Mouse (Mus musculus): ENCODE measurements around the gene Noxo1. TPM values are rescaled to one million over a fixed set of nuclear protein-coding genes. Genes with fewer than 3 reads are reported as not detected.
"Not testable (repeated sequence)": the region's sequence is repeated elsewhere in the genome, so short reads cannot be mapped to it uniquely, and the experiment has no call there.

Gene Noxo1
- total RNA-seq (2015): 1.5 and 1.7 TPM in 2 replicates
- total RNA-seq (2017): 0.62 and 1.9 TPM in 2 replicates

DNA sequence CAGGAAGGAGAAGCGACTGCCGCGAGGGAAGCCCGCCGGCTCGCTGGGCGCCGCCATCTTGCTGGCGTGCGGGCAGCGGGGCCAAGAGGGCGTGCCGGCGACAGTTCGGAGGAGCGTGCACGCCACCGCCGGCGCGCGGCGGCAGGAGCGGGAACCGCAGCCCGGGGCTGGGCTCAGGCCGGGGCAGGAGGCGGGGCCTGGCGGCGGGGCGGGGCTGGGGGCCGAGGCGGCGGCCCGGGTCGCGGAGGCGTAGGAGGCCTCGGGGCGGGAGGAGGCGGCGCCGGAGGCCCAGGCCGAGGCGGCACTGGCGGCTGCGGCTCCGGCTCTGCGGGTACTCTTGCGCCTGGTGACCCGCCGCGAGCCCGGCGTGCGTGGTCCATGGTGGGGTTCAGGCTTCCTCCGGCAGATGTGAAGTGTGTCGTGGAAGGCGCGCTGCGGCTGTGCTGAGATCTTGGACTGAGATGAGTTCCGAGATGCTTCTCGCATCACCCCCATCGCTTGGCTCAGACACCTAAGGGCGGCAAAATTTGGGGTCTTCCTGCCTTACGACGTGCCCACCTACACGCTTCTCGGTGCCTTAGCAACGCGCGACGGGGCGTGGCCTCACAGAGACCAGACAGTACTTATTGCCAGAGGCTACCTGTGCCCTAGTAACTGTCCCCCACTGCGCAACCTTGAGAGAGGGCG lies at the start of gene Noxo1, which contains the start of gene Gfer:
TSS of gene Noxo1 (plus strand) at position 224 of the 687 bp plus-strand sequence.
TSS of gene Gfer (minus strand) at position 146 of the 687 bp plus-strand sequence.
- ATAC-seq (ENCODE audit: poor library complexity, severe bottlenecking): peak; percentile 93

DNA sequence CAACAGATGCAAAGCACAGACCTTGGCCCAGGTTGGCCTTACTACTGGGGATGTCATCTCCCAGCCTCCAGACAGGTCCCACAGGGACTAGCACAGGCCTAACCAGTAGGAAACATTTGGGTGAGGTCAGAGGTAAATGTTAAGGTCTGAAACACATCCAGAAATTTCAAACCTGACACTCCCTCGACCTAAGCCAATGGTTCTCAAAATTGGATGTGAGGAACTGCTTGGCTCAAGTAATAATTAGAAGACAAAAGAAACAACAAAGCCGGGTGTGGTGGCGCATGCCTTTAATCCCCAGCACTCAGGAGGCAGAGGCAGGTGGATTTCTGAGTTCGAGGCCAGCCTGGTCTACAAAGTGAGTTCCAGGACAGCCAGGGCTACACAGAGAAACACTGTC lies 49.7 kb upstream of the Noxo1 start:
- ATAC-seq (ENCODE audit: poor library complexity, severe bottlenecking): no peak

DNA sequence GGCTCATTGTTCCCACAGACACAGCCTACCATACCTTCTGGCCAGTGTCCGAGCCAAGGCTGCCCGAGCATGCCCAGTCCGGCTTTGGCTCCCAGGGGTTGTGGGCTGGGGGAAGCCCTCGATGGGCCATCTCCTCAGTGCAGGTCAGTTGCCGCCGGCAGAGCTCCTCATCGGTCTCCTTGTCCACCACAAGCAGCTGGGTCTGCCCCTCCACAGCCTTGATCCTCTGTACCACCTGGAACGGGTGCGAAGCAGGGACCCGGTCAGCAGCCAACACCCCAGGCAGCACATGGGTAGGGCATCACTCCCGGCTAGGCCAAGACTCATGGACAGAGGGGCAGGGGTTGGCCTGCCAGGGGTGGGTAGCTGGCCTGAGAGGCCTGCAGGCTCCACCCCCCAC lies 48.5 kb upstream of the Noxo1 start:
- ATAC-seq (ENCODE audit: poor library complexity, severe bottlenecking): no peak

DNA sequence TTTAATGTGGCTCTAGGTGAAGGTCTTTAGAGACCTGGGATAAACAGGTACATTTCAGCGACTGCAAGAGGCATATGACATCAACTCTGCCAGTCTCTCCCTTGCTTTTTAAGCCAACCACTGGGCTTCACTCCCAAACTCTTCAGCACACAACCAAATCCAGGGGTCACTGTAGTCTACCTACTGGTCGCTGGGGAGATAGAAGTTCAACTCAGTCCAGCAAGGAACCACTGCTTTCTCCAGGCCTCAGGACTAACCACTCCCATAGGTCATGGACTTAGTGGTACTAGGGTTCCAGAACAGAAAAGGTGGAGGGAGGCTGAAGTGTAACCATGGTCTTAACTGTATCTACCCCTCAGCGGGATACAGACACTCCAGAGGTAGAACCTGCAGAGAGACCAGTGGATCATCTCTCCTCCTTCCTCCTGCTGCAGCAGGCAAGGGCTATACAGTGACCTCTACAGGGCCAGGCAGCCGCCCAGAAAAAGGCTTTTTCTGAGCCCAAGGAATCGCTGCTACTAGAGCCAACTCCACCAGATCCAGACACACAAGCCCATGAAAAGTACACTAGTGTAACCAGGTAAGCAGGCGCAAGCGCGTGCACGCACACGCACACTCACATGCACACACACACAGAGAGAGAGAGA lies 47.2 kb upstream of the Noxo1 start:
- no peak for ATAC-seq (ENCODE audit: poor library complexity, severe bottlenecking)

DNA sequence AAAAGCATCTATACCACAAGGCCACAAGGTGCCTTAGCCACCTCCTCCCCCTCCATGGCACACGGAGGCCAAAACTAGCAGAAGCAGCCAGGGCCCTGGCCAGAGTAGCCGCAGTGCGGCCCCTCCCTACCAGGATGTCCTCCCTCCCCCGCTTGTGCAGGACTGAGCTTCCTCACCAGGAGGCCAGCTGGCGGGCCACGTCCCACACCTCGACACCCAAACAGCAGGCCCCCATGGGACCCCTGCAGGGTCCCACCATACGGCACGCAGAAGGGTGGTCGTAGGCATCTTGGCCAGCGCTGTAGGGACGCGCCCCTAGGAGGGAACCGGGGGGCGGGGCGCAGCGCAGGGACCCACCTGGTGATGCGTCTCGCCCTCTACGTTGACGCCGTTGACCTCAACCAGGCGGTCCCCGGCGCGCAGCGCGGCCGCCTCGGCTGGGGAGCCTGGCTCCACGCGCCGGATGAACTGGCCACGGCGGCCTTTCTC lies 46.4 kb upstream of the Noxo1 start:
- peak; percentile 46 for ATAC-seq (ENCODE audit: poor library complexity, severe bottlenecking)

DNA sequence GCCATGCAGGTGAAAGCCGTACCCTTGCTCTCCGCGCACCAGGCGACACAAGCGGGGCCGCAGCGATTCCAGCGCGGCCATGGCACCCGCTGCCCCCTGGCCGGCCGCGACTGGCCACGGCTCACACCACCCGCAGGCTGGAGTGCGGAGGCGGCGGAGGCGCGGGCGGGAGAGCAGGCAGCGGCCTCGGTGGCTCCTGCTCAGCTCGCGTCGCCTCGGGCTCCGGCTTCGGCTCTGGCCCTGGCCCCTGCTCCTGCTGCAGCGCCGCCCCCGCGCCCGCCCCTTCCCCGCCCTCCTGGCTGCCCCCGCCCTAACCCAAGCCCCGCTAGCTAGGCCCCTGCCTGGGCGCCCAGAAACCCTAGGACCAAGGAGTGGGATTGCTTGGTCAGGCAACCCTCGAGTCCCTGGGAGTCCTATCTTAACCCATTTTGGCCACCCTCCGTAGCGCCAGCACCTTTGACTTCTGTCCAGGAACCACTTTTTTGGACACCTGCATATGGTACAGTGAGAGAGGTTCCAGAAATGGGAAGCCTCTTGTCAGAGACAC lies 45.9 kb upstream of the Noxo1 start, which contains the start of gene Slc9a3r2:
TSS of gene Slc9a3r2 (minus strand) at position 258 of the 547 bp plus-strand sequence.
- peak; percentile 23; the same call in 1 of the 2 replicates for ATAC-seq (ENCODE audit: poor library complexity, severe bottlenecking)

DNA sequence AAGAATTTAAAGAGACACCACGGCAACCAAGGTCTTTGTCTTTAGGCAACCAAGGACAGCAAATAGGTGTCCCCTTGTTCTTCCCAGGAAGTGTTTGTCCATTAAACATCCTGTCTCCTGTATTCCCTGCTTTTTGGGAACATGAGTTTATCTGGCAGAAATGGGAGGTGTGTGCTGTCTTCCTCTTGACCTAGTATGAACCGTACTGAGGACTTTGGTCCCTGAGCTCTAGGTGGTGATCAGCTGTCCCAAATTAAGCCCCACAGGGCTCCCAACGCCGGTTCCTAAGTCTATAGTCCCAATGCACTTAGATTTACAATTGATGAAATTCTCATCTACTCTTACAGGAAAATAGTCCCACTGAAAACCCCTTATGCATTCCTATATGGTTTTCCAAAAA lies 45.3 kb upstream of the Noxo1 start:
- no peak for ATAC-seq (ENCODE audit: poor library complexity, severe bottlenecking)

DNA sequence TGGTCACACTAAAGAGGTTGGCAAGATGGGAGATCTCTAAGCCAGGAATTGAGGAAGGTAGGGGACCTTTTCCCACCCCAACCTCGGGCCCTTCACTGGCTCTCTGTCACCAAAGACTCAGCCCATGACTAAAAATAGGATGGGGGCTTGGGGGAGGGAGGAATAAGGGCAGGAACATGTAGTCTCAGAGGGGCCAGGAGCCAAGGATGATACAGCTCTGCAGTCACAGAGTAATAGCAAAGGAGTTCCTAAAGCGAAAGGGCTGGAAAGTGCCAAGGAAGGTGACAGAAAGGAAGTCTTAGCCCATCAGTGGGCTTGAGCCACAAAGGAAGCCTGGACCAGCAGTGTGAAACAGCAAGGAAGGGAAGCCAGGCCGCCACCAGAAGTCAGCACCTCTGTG lies 44.2 kb upstream of the Noxo1 start:
- ATAC-seq (ENCODE audit: poor library complexity, severe bottlenecking): no peak

DNA sequence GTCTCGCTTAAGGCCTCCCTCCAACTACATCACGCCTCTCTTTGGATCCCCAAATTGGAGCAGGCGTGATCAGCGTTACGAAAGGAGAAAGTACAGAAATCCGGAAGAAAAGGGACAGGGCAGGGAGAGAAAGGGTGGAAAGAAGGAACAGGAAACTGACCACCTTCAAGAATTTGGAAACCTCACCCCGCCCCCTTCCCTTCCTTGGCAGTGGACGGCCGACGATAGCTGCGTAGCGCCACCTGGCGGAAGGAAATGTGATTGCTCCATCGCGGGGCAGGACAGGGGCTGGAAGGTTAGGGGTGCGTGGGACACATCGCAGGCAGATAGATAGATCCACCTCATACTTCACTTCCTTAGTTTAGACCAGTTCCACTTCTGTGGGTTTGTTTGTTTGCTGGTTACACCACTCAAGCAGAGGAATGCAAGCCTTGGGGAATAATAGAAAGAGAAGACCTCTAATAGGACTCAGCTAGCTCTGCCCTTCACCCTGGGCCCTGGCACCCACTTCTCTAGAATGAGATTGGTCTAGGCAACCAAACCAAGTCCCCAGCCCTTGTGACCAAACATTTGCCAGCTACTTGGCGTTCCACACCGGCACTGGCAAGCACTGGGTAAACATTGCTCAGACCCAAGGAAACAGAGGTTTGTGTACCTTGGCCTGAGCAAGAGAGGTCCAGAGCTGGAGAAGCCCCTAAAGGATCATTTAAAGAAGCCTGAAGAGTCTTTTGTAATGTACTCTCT lies 41.9 kb upstream of the Noxo1 start:
- ATAC-seq (ENCODE audit: poor library complexity, severe bottlenecking): peak; percentile 86

DNA sequence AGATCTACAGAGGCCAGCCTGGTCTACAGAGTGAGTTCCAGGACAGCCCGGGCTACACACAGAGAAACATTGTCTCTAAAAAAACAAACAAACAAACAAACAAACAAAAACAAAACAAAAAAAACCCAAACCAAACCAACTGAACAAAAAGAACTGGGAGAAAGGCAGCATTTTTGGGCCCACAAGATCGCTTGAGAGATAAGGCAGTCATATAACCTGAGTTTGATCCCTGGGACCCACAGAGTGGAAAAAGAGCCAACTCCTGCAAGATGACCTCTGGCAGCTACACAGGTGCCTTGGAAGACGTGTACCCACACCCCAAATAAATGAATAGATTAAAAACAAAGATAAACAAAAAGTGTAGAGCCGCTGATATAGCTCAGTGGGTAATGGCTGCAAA lies 41.1 kb upstream of the Noxo1 start:
- ATAC-seq (ENCODE audit: poor library complexity, severe bottlenecking): no peak

DNA sequence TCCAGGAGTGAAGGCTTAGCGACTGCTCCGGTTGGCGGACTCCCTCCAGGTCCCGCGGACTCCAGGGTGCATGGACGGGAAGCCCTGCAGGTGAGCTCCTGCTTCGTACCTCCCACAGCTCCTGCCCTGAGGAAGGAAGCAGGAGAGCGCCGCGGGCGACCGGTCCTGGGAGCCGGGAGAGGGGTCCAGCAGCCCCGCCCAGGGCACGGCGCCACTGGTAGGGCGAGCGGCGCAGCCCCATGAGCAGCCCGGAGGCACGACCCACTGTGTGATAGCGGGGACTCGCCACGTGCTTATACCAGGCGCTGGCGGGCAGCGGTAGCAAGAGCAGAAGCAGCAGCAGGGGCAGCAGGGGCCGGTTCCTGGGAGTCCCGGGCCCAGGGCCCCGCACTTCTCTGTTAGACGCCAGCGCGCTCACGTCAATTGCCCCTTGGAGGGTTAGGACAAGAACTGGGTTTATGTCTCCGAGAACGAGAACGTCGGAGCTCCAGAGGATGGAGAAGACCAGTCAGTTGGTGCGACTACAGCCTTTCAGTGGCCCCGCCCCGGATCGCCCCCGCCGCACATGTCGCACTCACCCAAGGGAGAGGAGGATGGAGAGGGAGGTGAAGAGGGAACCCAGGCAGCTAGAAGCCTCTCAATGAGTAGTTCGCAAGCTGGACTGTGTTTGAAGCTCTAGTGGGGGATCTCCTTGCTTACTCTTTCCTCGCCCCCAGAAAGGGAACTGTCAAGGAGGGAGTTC lies 37.8 kb upstream of the Noxo1 start, which contains the start of gene Npw:
TSS of gene Npw (minus strand) at position 441 of the 742 bp plus-strand sequence.
- peak; percentile 49; the same call in 1 of the 2 replicates for ATAC-seq (ENCODE audit: poor library complexity, severe bottlenecking)

DNA sequence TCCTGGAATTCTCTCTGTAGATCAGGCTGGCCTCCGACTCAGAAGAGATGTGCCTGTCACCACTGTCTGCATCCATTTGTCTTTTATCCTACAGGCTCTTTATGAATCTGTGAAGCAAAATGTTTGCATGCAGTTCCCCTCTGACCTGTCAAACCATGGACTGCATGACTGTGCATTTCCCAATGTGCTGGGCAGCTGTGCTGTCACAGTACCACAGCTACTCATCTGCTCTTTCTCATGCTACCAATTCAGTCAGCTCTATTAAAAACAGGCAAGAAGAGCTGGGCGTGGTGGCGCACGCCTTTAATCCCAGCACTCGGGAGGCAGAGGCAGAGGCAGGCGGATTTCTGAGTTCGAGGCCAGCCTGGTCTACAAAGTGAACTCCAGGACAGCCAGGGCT lies 29.0 kb upstream of the Noxo1 start:
- not testable (repeated sequence) for ATAC-seq (ENCODE audit: poor library complexity, severe bottlenecking)

DNA sequence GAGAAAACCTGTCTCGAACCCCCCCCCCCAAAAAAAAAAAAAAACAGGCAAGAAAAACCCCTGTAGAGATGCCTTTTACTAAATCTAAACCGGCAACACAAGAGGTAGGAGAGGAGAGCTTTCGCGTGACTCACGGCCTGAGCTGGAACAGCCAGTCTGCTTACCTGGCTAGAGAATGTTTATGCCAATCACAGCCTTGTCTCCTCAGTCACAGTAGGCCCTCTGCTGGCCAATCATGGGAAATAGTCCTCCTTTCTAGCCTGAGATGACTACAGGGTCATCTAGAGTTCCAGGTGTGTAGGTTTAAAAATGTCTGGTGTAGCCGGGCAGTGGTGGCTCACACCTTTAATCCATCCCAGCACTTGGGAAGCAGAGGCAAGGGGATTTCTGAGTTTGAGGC lies 28.6 kb upstream of the Noxo1 start:
- peak; percentile 45 for ATAC-seq (ENCODE audit: poor library complexity, severe bottlenecking)

DNA sequence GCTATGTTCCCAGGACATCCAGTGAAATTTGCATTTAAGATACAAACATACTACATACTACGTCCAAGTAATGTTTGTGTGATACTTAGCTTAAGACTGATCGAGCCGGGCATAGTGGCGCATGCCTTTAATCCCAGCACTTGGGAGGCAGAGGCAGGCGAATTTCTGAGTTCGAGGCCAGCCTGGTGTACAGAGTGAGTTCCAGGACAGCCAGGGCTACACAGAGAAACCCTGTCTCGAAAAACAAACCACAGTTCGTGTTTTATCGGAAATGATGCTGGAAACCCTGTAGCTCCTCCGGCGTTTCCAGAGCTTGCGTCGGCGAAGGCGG lies 26.9 kb upstream of the Noxo1 start:
- not testable (repeated sequence) for ATAC-seq (ENCODE audit: poor library complexity, severe bottlenecking)

DNA sequence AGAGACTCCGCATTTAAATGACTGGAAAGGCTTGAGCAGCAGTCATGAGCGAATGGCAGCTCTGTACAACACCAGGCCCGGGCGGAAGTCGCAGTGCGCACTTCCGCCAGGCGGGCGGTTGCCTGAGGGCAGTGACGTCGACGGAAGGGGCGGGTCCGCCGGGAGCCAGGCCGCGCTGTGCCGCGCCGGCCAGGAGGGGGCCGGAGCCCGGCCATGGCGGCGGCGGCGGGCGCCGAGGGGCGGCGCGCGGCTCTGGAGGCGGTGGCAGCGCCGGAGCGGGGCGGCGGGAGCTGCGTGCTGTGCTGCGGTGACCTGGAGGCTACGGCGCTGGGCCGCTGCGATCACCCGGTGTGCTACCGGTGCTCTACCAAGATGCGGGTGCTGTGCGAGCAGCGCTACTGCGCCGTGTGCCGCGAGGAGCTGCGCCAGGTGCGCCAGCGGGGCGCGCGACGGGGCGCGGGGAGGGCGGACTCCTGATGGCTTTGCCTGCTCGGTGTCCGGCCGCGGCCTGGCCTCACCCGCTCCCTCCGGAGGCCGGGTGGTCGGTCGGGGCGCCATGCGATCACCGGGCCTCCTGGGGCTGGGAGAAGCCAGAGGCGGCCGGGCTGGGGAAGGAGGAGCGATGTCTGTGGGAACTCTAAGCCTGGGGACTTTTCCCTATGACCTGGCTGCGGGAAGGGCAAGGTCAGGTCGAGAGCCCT lies 26.3 kb upstream of the Noxo1 start, which contains the start of gene Zfp598:
TSS of gene Zfp598 (plus strand) at position 143 of the 701 bp plus-strand sequence.
- ATAC-seq (ENCODE audit: poor library complexity, severe bottlenecking): peak; percentile 97

DNA sequence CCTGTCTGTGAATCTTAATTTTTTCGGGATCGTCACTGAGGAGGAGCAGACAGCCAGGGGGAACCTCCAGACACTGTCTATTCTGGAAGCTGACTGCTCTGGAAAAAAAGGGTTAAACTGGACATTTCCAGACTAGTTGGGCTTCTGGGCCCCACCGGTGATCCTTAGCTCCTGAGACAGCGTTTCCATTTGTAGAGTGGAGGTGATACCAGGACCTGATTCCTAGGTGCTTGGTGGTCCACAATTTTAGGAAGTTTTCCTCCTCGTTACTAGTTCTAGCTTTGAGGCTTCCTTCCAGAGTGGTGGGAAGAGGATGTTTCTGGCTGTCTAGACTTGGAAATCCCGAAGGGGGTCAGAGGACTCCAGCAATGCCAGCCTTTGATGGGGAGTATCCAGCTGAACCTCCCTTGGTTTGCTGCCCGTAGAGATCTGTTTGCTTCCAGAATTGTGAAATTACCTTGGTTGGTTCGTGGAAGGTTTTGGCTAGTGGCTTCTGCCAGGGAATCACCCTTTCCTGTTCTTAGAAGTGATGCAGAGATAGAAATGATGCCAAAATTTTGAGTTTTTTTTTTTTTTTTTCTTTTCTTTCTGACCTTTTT lies 25.7 kb upstream of the Noxo1 start:
- no peak for ATAC-seq (ENCODE audit: poor library complexity, severe bottlenecking)

DNA sequence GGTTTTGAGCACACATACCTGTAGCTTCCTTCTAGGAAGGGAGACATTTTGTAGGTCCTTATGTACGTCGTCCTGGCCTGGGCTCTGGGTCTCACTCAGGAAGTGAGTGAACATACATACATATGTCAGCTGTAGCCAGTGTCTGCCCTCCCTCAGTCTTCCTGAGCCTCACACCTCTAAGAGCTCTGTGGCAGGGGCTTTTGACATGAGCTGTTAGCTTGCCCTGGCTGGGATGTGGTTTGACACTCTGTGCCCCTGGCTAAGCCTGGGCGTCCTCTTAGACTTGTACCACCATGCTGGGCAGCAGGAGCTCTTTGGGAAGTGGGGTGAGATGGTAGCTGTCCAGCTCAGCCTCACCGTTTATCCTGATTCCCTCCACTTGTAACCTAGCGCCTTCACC lies 24.7 kb upstream of the Noxo1 start:
- ATAC-seq (ENCODE audit: poor library complexity, severe bottlenecking): no peak

DNA sequence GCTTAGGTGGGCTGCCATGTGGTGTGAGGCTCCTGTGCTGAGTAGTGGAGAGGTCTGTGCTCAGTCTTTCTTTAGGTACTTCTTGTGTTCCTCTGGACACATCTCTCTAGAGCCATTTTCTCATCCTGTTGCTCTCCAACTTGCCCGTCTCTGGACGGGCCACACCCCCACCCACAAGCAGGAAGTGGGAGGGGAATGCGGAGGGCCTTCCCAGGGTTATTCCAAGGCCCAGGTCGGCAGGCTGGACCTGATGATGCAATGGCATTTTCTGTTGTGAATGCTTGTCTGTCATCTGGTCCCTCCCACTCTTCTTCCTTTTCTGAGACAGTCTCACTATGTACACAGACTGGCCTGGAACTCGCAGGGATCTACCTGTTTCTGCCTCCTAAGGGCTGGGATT lies 23.9 kb upstream of the Noxo1 start:
- no peak for ATAC-seq (ENCODE audit: poor library complexity, severe bottlenecking)

DNA sequence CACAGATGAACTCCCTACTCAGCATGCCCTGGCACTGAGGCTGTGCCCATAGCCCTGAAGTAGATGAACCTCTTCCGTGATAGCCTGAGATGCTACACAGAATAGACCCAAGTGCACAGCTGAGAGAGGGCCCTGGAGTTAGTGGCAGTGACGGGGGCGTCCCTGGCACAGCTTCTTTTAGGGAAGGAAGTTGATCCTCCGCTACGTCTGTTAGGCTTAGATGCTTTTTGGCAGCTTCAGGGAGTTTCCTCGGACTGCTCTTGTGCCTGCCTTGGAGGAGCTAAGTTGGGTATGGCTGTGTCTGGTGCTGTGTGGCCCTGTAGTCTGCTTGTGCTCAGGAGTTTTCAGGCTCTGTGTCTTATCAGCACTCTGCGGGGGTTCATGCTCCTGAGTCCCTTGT lies 21.8 kb upstream of the Noxo1 start:
- no peak for ATAC-seq (ENCODE audit: poor library complexity, severe bottlenecking)

All from megakaryocyte, adult 5-6 weeks (primary cell).